ENCODE assay signal across 17 mouse cellular contexts in the genomic region with DNA sequence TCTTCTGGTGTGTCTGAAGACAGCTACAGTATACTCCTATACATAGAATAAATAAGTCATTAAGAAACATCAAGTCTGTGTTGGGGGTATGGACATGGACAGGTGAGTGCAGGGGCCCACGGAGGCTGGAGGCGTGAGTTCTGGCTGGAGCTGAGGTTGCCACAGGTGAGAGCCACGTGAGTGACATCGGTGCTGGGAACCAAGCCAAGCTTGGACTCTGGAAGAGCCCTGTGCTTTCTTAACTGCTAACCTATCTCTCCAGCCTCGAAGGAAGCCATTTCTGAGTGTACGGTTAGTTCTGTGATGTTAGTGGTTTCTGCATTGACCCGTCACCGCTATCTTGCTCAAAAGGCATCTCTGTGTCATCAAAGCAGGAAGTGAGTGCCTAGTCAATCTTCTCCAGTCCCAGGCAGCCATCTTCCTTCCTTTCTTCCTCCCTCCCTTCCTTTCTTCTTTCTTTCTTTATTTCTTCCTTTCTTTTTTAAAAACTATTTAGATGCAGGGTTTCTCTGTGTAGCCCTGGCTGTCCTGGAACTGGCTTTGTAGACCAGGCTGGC. TPM values are rescaled to one million over a fixed set of nuclear protein-coding genes. Genes with fewer than 3 reads are reported as not detected.
DNase-seq lines count a peak whose midpoint lies in the region; ATAC-seq and TF ChIP-seq lines count a peak whose summit lies in the region.
"Had no signal": no experiment of that assay in that cellular context is flagged by ENCODE, and none has a peak within 500 bp of the region (broad histone marks: within the 10 kb centered on the region; RNA-seq: fewer than 3 reads in every experiment).

No protein-coding gene starts in this region.

- ATAC-seq in heart, embryonic 12.5 days (ENCODE audit: insufficient number of reproducible peaks, low FRiP score) = no peak
- no peak for ATAC-seq in stomach, embryonic 15.5 days (ENCODE audit: insufficient read depth, low FRiP score, low read depth)
- no peak for ATAC-seq in stomach, postnatal 0 days (ENCODE audit: low FRiP score, low TSS enrichment)
- ATAC-seq in liver, embryonic 12.5 days = no peak
- ATAC-seq: inflammation-experienced regulatory T-cells, adult 6 months had no signal

- peaks cover 75% of the 10 kb centered on the region for H3K4me1 ChIP-seq in heart, embryonic 12.5 days (replicated peaks)
- peaks cover 52% of the 10 kb centered on the region for H3K4me1 ChIP-seq in stomach, embryonic 15.5 days
- peaks cover 18% of the 10 kb centered on the region for H3K4me1 ChIP-seq in stomach, postnatal 0 days (replicated peaks; ENCODE audit: control insufficient read depth, insufficient read depth)
- peaks cover 90% of the 10 kb centered on the region for H3K4me1 ChIP-seq in liver, embryonic 12.5 days
- peaks cover 90% of the 10 kb centered on the region for H3K4me1 ChIP-seq in megakaryocyte, embryonic 14.5 days

- no peak overlapping the region for H3K4me3 ChIP-seq in heart, embryonic 12.5 days
- H3K4me3 ChIP-seq in stomach, embryonic 15.5 days (replicated peaks) = no peak overlapping the region
- no peak overlapping the region for H3K4me3 ChIP-seq in stomach, postnatal 0 days (ENCODE audit: low read depth, low read length)
- H3K4me3 ChIP-seq in liver, embryonic 12.5 days = no peak overlapping the region
- peak overlapping the region; percentile 67 for H3K4me3 ChIP-seq in megakaryocyte, embryonic 14.5 days (replicated peaks)
- H3K4me3 ChIP-seq: forebrain, embryonic 12.5 days; lung, embryonic 15.5 days; neural tube, embryonic 12.5 days had no signal

- intact Hi-C loops in heart, postnatal 10 days (cut with DNase I) = loop anchor here (1.0 kb wide), 1 partner anchor 36 kb away; no protein-coding TSS in a partner anchor

- 0 out of 2 replicates have a peak, but pooled peaks cover 7% of the 10 kb centered on the region for H3K36me3 ChIP-seq in heart, embryonic 12.5 days
- H3K36me3 ChIP-seq in stomach, embryonic 15.5 days = no peaks in the 10 kb centered on the region
- no peaks in the 10 kb centered on the region for H3K36me3 ChIP-seq in stomach, postnatal 0 days (ENCODE audit: control insufficient read depth, insufficient read depth, low read length)
- no peaks in the 10 kb centered on the region for H3K36me3 ChIP-seq in liver, embryonic 12.5 days
- H3K36me3 ChIP-seq in megakaryocyte, embryonic 14.5 days (replicated peaks; ENCODE audit: low read length) = peaks cover 5% of the 10 kb centered on the region
- H3K36me3 ChIP-seq: forebrain, embryonic 12.5 days; lung, embryonic 15.5 days; neural tube, embryonic 12.5 days had no signal

- no peak for DNase-seq in heart, postnatal 10 days
- DNase-seq in stomach, postnatal 0 days (ENCODE audit: low spot score) = no peak
- no peak for DNase-seq in cerebellum, adult 9-11 months
- DNase-seq in cerebellum, adult 9-10 months = no peak
- DNase-seq: adrenal gland, postnatal 36 days; cerebellum, postnatal 14 days; left cerebral cortex, postnatal 4 days; thymus, postnatal 25 days had no signal

- H3K27ac ChIP-seq in heart, embryonic 12.5 days (ENCODE audit: poor library complexity, severe bottlenecking) = 0 out of 2 replicates have a peak overlapping the region, but pooled peaks have one; percentile 3
- H3K27ac ChIP-seq in stomach, embryonic 15.5 days = 0 out of 2 replicates have a peak overlapping the region, but pooled peaks have one; percentile 23
- no peak overlapping the region for H3K27ac ChIP-seq in stomach, postnatal 0 days (replicated peaks)
- H3K27ac ChIP-seq in liver, embryonic 12.5 days = peak overlapping the region; percentile 99
- H3K27ac ChIP-seq: forebrain, embryonic 12.5 days; lung, embryonic 15.5 days; neural tube, embryonic 12.5 days had no signal

- no peaks in the 10 kb centered on the region for H3K27me3 ChIP-seq in heart, embryonic 12.5 days (replicated peaks)
- no peaks in the 10 kb centered on the region for H3K27me3 ChIP-seq in stomach, embryonic 15.5 days (replicated peaks)
- H3K27me3 ChIP-seq in stomach, postnatal 0 days (ENCODE audit: control insufficient read depth, insufficient read depth, low read length) = no peaks in the 10 kb centered on the region
- no peaks in the 10 kb centered on the region for H3K27me3 ChIP-seq in liver, embryonic 12.5 days (replicated peaks)
- no peaks in the 10 kb centered on the region for H3K27me3 ChIP-seq in megakaryocyte, embryonic 14.5 days (replicated peaks)
- H3K27me3 ChIP-seq: lung, embryonic 15.5 days had no signal

- 69% methylated on average over 8 of the region's 8 CpGs for WGBS in heart, embryonic 12.5 days
- 76% methylated on average over 8 of the region's 8 CpGs for WGBS in stomach, embryonic 15.5 days
- 63% methylated on average over 8 of the region's 8 CpGs for WGBS in stomach, postnatal 0 days
- 51% methylated on average over 8 of the region's 8 CpGs for WGBS in liver, embryonic 12.5 days (ENCODE audit: insufficient replicate concordance)

- TF ChIP-seq CTCF in stomach, postnatal 0 days (IDR thresholded peaks at IDR 0.05; ENCODE audit: low read depth) = no peak

- no peak overlapping the region for H3K4me2 ChIP-seq in heart, embryonic 12.5 days
- no peak overlapping the region for H3K4me2 ChIP-seq in stomach, embryonic 15.5 days
- no peak overlapping the region for H3K4me2 ChIP-seq in stomach, postnatal 0 days (replicated peaks; ENCODE audit: low read depth)
- no peak overlapping the region for H3K4me2 ChIP-seq in liver, embryonic 12.5 days
- H3K4me2 ChIP-seq: forebrain, embryonic 12.5 days; lung, embryonic 15.5 days; midbrain, embryonic 11.5 days; neural tube, embryonic 12.5 days had no signal

- TF ChIP-seq EP300 in stomach, postnatal 0 days (optimal IDR thresholded peaks at IDR 0.05) = no peak

- H3K9me3 ChIP-seq in heart, embryonic 12.5 days (replicated peaks) = no peaks in the 10 kb centered on the region
- H3K9me3 ChIP-seq in stomach, embryonic 15.5 days = no peaks in the 10 kb centered on the region
- H3K9me3 ChIP-seq in stomach, postnatal 0 days (ENCODE audit: control insufficient read depth, low read length) = no peaks in the 10 kb centered on the region
- no peaks in the 10 kb centered on the region for H3K9me3 ChIP-seq in liver, embryonic 12.5 days (replicated peaks)
- no peaks in the 10 kb centered on the region for H3K9me3 ChIP-seq in megakaryocyte, embryonic 14.5 days
- H3K9me3 ChIP-seq: forebrain, embryonic 12.5 days; lung, embryonic 15.5 days; neural tube, embryonic 12.5 days had no signal

- no peak overlapping the region for H3K9ac ChIP-seq in heart, embryonic 12.5 days
- H3K9ac ChIP-seq in stomach, embryonic 15.5 days = no peak overlapping the region
- no peak overlapping the region for H3K9ac ChIP-seq in stomach, postnatal 0 days (ENCODE audit: low read length)
- H3K9ac ChIP-seq in liver, embryonic 12.5 days = no peak overlapping the region
- H3K9ac ChIP-seq: forebrain, embryonic 12.5 days; lung, embryonic 15.5 days; neural tube, embryonic 12.5 days had no signal

RNA-seq across cellular contexts. Expression of a gene that starts 17.7 kb away (rescaled TPM):
- polyA plus RNA-seq in heart, embryonic 12.5 days (2016; fragmentation: Nextera tagmentation; extraction: Ambion mirVana) = 12.4 and 12.5 TPM in 2 replicates
- 10 to 100 TPM; 34.4 to 34.7 TPM for total RNA-seq in heart, postnatal 10 days (2021)
- 6.1 and 6.2 TPM in 2 replicates for polyA plus RNA-seq in stomach, embryonic 15.5 days (2015; fragmentation: Nextera tagmentation; extraction: Ambion mirVana)
- polyA plus RNA-seq in stomach, postnatal 0 days (2015; fragmentation: Nextera tagmentation; extraction: Ambion mirVana) = 4.3 and 4.6 TPM in 2 replicates
- polyA plus RNA-seq in liver, embryonic 12.5 days (2016; fragmentation: Nextera tagmentation; extraction: Ambion mirVana) = 17.3 and 19.7 TPM in 2 replicates
- 85.6 and 94.5 TPM in 2 replicates for polyA plus RNA-seq in megakaryocyte, embryonic 14.5 days (2012; ENCODE audit: insufficient read depth, low replicate concordance)
- polyA plus RNA-seq: inflammation-experienced regulatory T-cells, adult 6 months had no signal
